16 mouse cellular contexts compared by ENCODE assay signal in the genomic region with DNA sequence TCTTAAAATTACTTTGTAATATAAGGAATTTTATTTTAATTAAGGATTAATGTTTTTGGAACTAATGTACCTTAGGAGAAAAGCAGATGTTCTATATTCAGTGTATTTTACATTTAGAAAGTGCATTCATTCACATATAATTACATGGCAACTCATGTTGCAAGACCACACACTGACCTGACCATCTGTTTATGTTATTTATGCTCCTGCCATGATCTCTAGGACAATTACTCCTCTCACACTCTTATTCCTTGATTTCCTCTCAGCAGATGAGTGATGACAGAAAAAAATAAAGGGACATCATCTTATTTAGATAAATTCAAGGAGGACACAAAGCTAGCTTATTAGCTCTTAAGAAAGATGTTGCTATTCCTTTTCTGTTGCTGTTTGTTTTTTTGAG. TPM values are rescaled to one million over a fixed set of nuclear protein-coding genes. Genes with fewer than 3 reads are reported as not detected.
DNase-seq lines count a peak whose midpoint lies in the region; ATAC-seq and TF ChIP-seq lines count a peak whose summit lies in the region.
"Had no signal": no experiment of that assay in that cellular context is flagged by ENCODE, and none has a peak within 500 bp of the region (broad histone marks: within the 10 kb centered on the region; RNA-seq: fewer than 3 reads in every experiment).

No protein-coding gene starts in this region.

- TF ChIP-seq CTCF in midbrain, postnatal 0 days (IDR thresholded peaks at IDR 0.05) = no peak

- H3K27me3 ChIP-seq in midbrain, postnatal 0 days (ENCODE audit: insufficient read depth, low read length) = no peaks in the 10 kb centered on the region
- H3K27me3 ChIP-seq in midbrain, embryonic 10.5 days (ENCODE audit: low read depth, poor library complexity, severe bottlenecking) = no peaks in the 10 kb centered on the region
- H3K27me3 ChIP-seq: embryonic facial prominence, embryonic 12.5 days; forebrain, embryonic 13.5 days; forebrain, embryonic 15.5 days had no signal

- H3K4me2 ChIP-seq in midbrain, postnatal 0 days (ENCODE audit: low read depth, low read length, poor library complexity, severe bottlenecking) = no peak overlapping the region
- H3K4me2 ChIP-seq: embryonic facial prominence, embryonic 12.5 days; forebrain, embryonic 13.5 days; forebrain, embryonic 15.5 days had no signal

- no peak overlapping the region for H3K27ac ChIP-seq in midbrain, postnatal 0 days (ENCODE audit: low read depth, low read length)
- no peak overlapping the region for H3K27ac ChIP-seq in midbrain, embryonic 10.5 days (replicated peaks)
- H3K27ac ChIP-seq: embryonic facial prominence, embryonic 10.5 days; embryonic facial prominence, embryonic 12.5 days; forebrain, embryonic 13.5 days; forebrain, embryonic 15.5 days had no signal

- peak; percentile 24 for DNase-seq in embryo, embryonic 10 days (ENCODE audit: low spot score)
- DNase-seq in embryo, embryonic 10.5 days (ENCODE audit: low spot score) = no peak
- DNase-seq in midbrain, postnatal 0 days (ENCODE audit: low spot score) = peak; percentile 40
- DNase-seq in midbrain, embryonic 10.5 days (ENCODE audit: low spot score) = no peak
- DNase-seq in urinary bladder, postnatal 14 days (ENCODE audit: low spot score) = no peak
- DNase-seq: adrenal gland, adult 2 months; adrenal gland, postnatal 10 days; adrenal gland, postnatal 25 days; cerebellum, adult 11-12 months; cerebellum, adult 9-10 months; cerebellum, postnatal 36 days; forebrain, postnatal 0 days had no signal

- H3K4me3 ChIP-seq in midbrain, postnatal 0 days (ENCODE audit: low read depth, low read length) = no peak overlapping the region
- H3K4me3 ChIP-seq in midbrain, embryonic 10.5 days = no peak overlapping the region
- H3K4me3 ChIP-seq: embryonic facial prominence, embryonic 10.5 days; embryonic facial prominence, embryonic 12.5 days; forebrain, embryonic 13.5 days; forebrain, embryonic 15.5 days had no signal

- H3K9me3 ChIP-seq in midbrain, postnatal 0 days (ENCODE audit: low read length) = no peaks in the 10 kb centered on the region
- no peaks in the 10 kb centered on the region for H3K9me3 ChIP-seq in midbrain, embryonic 10.5 days (replicated peaks)
- H3K9me3 ChIP-seq: embryonic facial prominence, embryonic 10.5 days; embryonic facial prominence, embryonic 12.5 days; forebrain, embryonic 13.5 days; forebrain, embryonic 15.5 days had no signal

- no peak overlapping the region for H3K9ac ChIP-seq in midbrain, postnatal 0 days (replicated peaks; ENCODE audit: low read length, poor library complexity, severe bottlenecking)
- H3K9ac ChIP-seq: embryonic facial prominence, embryonic 12.5 days; forebrain, embryonic 13.5 days; forebrain, embryonic 15.5 days; forebrain, postnatal 0 days had no signal

- no peaks in the 10 kb centered on the region for H3K36me3 ChIP-seq in midbrain, postnatal 0 days (ENCODE audit: insufficient read depth, low read length)
- H3K36me3 ChIP-seq in midbrain, embryonic 10.5 days = no peaks in the 10 kb centered on the region
- H3K36me3 ChIP-seq: embryonic facial prominence, embryonic 10.5 days; embryonic facial prominence, embryonic 12.5 days; forebrain, embryonic 15.5 days had no signal

- H3K4me1 ChIP-seq in midbrain, postnatal 0 days (ENCODE audit: insufficient read depth, low read length) = no peaks in the 10 kb centered on the region
- no peaks in the 10 kb centered on the region for H3K4me1 ChIP-seq in midbrain, embryonic 10.5 days
- H3K4me1 ChIP-seq: embryonic facial prominence, embryonic 10.5 days; embryonic facial prominence, embryonic 12.5 days; forebrain, embryonic 13.5 days; forebrain, embryonic 15.5 days had no signal

- ATAC-seq in midbrain, postnatal 0 days (ENCODE audit: low FRiP score) = no peak
- ATAC-seq: forebrain, embryonic 13.5 days; forebrain, embryonic 15.5 days; forebrain, postnatal 0 days had no signal

RNA-seq across cellular contexts. Expression of gene Bicd1, which starts 9.3 kb away (rescaled TPM):
- total RNA-seq in midbrain, postnatal 0 days (2014; rRNA removed) = 41.5 and 64.0 TPM in 2 replicates
- 35.4 and 40.4 TPM in 2 replicates for polyA plus RNA-seq in midbrain, postnatal 0 days (2015; fragmentation: Nextera tagmentation; extraction: Ambion mirVana)
- 13.5 and 18.1 TPM in 2 replicates for polyA plus RNA-seq in midbrain, embryonic 10.5 days (2016; fragmentation: Nextera tagmentation; extraction: Ambion mirVana)

Comparison
In these comparisons a context has a peak if more than half of its experiments do, and no peak if none do; other contexts are left out.
1. DNase-seq: peak in embryo, embryonic 10 days (single experiment) and midbrain, postnatal 0 days (single experiment); none in embryo, embryonic 10.5 days (single experiment), midbrain, embryonic 10.5 days (single experiment) and urinary bladder, postnatal 14 days (single experiment).